Mouse (Mus musculus): Measurements from ENCODE around the gene Ern2. TPM values are rescaled to one million over a fixed set of nuclear protein-coding genes. Genes with fewer than 3 reads are reported as not detected.

Gene Ern2
- 4.0 and 4.8 TPM in 2 replicates for polyA plus RNA-seq (2015; fragmentation: Nextera tagmentation; extraction: Ambion mirVana)

DNA sequence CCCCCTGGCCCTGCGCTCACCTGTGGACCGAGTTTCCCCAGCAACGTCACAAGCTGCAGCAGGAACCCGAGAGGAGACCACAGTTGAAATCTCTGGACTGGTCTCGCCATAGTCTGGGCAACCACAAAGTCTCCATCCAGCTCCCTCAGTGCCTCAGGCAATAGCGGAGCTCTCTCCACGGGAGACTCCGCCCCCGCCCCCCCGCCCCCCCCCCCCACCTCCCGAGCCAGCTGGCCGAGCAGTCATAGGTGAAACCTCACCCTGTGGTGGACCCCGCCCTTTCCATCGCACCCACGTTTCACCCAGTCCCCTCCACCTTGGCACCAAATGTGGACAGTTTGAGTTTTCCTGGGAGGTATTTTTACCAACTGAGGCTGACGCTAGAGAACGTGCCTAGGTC, at the start of gene Ern2:
TSS of gene Ern2 (minus strand) at position 165 of the 400 bp plus-strand sequence.
- Histone ChIP-seq H3K9ac (ENCODE audit: low read depth, low read length) (no peak within 1 kb of the TSS), H3K4me1 (replicated peaks; ENCODE audit: control insufficient read depth, insufficient read depth, low read length) (no peaks in the 10 kb centered on the region), H3K27ac (ENCODE audit: low read depth, low read length) (no peak within 1 kb of the TSS), H3K27me3 (replicated peaks; ENCODE audit: control insufficient read depth, insufficient read depth, low read length) (no peaks in the 10 kb centered on the region), H3K4me2 (replicated peaks; ENCODE audit: low read depth) (peak within 1 kb of the TSS; percentile 35; the same call in 1 of the 2 replicates), H3K9me3 (ENCODE audit: control insufficient read depth) (no peaks in the 10 kb centered on the region), H3K36me3 (ENCODE audit: control insufficient read depth, insufficient read depth) (no peaks in the 10 kb centered on the region), H3K4me3 (ENCODE audit: low read depth, low read length) (0 out of 2 replicates have a peak within 1 kb of the TSS, but pooled peaks have one; percentile 2)
- whole genome bisulfite sequencing: 13% methylated on average over 17 of the region's 17 CpGs
- no peak for TF ChIP-seq CTCF (IDR thresholded peaks at IDR 0.05; ENCODE audit: low read depth)
- no peak for ATAC-seq

DNA sequence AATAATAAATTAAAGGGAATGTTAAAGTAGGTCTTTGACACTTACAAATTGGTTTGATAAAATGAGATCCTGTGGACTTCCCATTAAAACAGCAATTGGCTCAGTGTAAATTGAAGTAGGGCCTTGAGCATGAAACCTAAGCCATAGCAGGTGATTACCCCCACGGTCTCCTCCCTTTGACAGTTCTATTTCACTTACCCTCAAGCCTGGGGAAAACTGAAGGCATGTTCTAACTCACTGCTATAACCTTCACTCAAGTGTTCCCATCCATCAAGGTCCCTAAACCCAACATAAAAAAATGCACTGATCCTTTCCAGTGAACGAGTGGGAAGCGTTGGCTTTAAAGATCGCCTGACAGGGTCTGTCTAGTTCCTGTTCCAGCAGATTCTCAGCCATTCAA, 44.9 kb upstream of the Ern2 start:
- H3K36me3 ChIP-seq (ENCODE audit: control insufficient read depth, insufficient read depth): no peaks in the 10 kb centered on the region
- 0 out of 2 replicates have a peak, but pooled peaks cover 2% of the 10 kb centered on the region for H3K4me1 ChIP-seq (replicated peaks; ENCODE audit: control insufficient read depth, insufficient read depth, low read length)
- no peaks in the 10 kb centered on the region for H3K9me3 ChIP-seq (ENCODE audit: control insufficient read depth)
- H3K9ac ChIP-seq (ENCODE audit: low read depth, low read length): no peak overlapping the region
- no peak overlapping the region for H3K27ac ChIP-seq (ENCODE audit: low read depth, low read length)
- H3K4me2 ChIP-seq (replicated peaks; ENCODE audit: low read depth): no peak overlapping the region
- H3K4me3 ChIP-seq (ENCODE audit: low read depth, low read length): no peak overlapping the region
- TF ChIP-seq CTCF (IDR thresholded peaks at IDR 0.05; ENCODE audit: low read depth): no peak
- WGBS: 63% methylated on average over 4 of the region's 4 CpGs
- ATAC-seq: no peak
- H3K27me3 ChIP-seq (replicated peaks; ENCODE audit: control insufficient read depth, insufficient read depth, low read length): no peaks in the 10 kb centered on the region

DNA sequence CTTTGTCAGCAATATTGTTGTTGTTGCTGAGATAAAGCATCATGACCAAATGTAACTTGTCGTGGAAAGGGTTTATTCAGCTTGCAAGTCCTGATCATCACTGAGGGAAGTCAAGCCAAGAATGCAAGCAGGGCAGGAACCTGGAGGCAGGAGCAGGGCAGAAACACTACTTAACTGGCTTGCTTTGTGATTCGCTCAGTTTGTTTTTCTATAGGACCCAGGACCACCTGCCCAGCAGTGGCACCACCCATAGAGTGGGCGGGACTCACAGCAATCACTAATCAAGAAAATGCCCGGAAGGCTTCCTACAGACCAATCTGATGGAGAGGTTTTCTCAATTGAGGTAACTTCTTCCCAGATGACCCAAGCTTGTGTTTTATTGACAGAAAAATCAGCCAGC, 43.9 kb upstream of the Ern2 start:
- Histone ChIP-seq H3K4me1 (replicated peaks; ENCODE audit: control insufficient read depth, insufficient read depth, low read length) (0 out of 2 replicates have a peak, but pooled peaks cover 2% of the 10 kb centered on the region), H3K27ac (ENCODE audit: low read depth, low read length) (no peak overlapping the region), H3K9ac (ENCODE audit: low read depth, low read length) (no peak overlapping the region), H3K36me3 (ENCODE audit: control insufficient read depth, insufficient read depth) (no peaks in the 10 kb centered on the region), H3K27me3 (replicated peaks; ENCODE audit: control insufficient read depth, insufficient read depth, low read length) (no peaks in the 10 kb centered on the region), H3K4me3 (ENCODE audit: low read depth, low read length) (no peak overlapping the region), H3K9me3 (ENCODE audit: control insufficient read depth) (no peaks in the 10 kb centered on the region), H3K4me2 (replicated peaks; ENCODE audit: low read depth) (no peak overlapping the region)
- no peak for TF ChIP-seq CTCF (IDR thresholded peaks at IDR 0.05; ENCODE audit: low read depth)
- 73% methylated on average over 4 of the region's 4 CpGs for WGBS
- ATAC-seq: no peak

DNA sequence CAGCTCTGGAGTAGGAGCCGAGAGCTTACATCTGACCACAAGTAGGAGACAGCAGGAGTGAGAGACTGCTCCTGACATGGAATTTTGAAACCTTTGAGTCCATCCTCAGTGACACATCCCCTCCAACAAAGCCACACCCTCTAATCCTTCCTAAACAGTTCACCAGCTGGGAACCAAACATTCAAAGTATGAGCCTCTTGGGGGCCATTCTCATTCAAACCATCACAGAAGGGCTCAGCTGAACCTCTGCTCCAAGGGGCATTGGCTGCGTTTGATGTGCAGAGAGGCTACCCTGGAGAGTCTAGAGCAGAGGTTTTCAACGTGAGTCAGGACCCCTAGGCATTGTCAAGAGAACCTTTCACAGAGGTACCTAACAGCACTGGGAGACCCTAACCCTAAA, 43.3 kb upstream of the Ern2 start:
- Histone ChIP-seq H3K27ac (ENCODE audit: low read depth, low read length) (no peak overlapping the region), H3K36me3 (ENCODE audit: control insufficient read depth, insufficient read depth) (no peaks in the 10 kb centered on the region), H3K4me3 (ENCODE audit: low read depth, low read length) (no peak overlapping the region), H3K4me1 (replicated peaks; ENCODE audit: control insufficient read depth, insufficient read depth, low read length) (0 out of 2 replicates have a peak, but pooled peaks cover 5% of the 10 kb centered on the region), H3K9ac (ENCODE audit: low read depth, low read length) (no peak overlapping the region), H3K9me3 (ENCODE audit: control insufficient read depth) (no peaks in the 10 kb centered on the region), H3K4me2 (replicated peaks; ENCODE audit: low read depth) (no peak overlapping the region), H3K27me3 (replicated peaks; ENCODE audit: control insufficient read depth, insufficient read depth, low read length) (no peaks in the 10 kb centered on the region)
- ATAC-seq: no peak
- no peak for TF ChIP-seq CTCF (IDR thresholded peaks at IDR 0.05; ENCODE audit: low read depth)
- 63% methylated on average over 3 of the region's 3 CpGs for WGBS

- Histone ChIP-seq H3K4me3 (ENCODE audit: low read depth, low read length) (no peak overlapping the region), H3K4me2 (replicated peaks; ENCODE audit: low read depth) (peak overlapping the region; percentile 43), H3K4me1 (replicated peaks; ENCODE audit: control insufficient read depth, insufficient read depth, low read length) (0 out of 2 replicates have a peak, but pooled peaks cover 5% of the 10 kb centered on the region), H3K9me3 (ENCODE audit: control insufficient read depth) (no peaks in the 10 kb centered on the region), H3K27ac (ENCODE audit: low read depth, low read length) (peak overlapping the region; percentile 88), H3K9ac (ENCODE audit: low read depth, low read length) (no peak overlapping the region), H3K27me3 (replicated peaks; ENCODE audit: control insufficient read depth, insufficient read depth, low read length) (no peaks in the 10 kb centered on the region), H3K36me3 (ENCODE audit: control insufficient read depth, insufficient read depth) (no peaks in the 10 kb centered on the region)
- WGBS: 54% methylated on average over 4 of the region's 4 CpGs
- ATAC-seq: peak; percentile 48
- TF ChIP-seq CTCF (IDR thresholded peaks at IDR 0.05; ENCODE audit: low read depth): no peak
These were observed 40.7 kb upstream of the Ern2 start for GRCm38 (mm10) chr7:122226744-122227143.

DNA sequence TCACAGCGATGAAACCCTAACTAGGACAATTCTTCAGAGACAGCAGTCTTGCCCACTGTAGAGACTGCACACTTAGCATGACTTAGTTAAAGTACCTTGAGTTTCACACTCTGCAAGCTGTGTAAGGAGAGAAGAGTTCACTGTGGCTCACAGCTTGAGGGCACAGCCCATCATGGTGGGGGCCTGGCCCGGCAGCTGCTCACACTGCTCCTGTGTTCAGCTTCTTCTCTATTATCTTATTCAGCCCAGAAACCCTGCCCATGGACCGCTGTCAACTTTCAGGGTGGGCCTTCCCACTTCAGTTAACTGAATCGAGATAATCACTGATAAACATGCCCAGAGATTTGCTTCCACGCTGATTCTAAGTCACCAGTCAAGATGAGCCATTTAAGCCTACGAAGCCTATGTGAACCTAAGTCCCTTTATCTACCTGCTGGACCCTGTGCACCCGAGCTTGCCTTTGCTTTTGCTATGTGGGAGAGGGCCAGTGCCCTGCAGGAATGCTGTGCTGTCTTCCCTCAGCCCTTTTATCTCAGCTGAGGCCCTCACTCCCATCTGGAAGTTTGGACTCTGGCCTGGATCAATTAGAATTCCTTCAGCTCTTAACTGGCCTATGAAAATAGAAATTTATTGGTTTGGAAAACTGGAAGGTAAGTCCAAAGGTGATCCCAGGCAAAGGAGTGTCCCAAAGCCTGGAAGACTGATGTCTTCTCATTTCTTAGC, 40.2 kb upstream of the Ern2 start:
- Histone ChIP-seq H3K9me3 (ENCODE audit: control insufficient read depth) (no peaks in the 10 kb centered on the region), H3K27me3 (replicated peaks; ENCODE audit: control insufficient read depth, insufficient read depth, low read length) (no peaks in the 10 kb centered on the region), H3K9ac (ENCODE audit: low read depth, low read length) (no peak overlapping the region), H3K4me3 (ENCODE audit: low read depth, low read length) (no peak overlapping the region), H3K4me1 (replicated peaks; ENCODE audit: control insufficient read depth, insufficient read depth, low read length) (0 out of 2 replicates have a peak, but pooled peaks cover 5% of the 10 kb centered on the region), H3K36me3 (ENCODE audit: control insufficient read depth, insufficient read depth) (no peaks in the 10 kb centered on the region), H3K4me2 (replicated peaks; ENCODE audit: low read depth) (peak overlapping the region; percentile 43; the same call in 1 of the 2 replicates), H3K27ac (ENCODE audit: low read depth, low read length) (peak overlapping the region; percentile 88)
- TF ChIP-seq CTCF (IDR thresholded peaks at IDR 0.05; ENCODE audit: low read depth): no peak
- 36% methylated on average over 7 of the region's 7 CpGs for WGBS
- ATAC-seq: peak; percentile 90
